Mouse (Mus musculus) CH12.LX (cell line): Measurements from ENCODE around the gene Stpg4.

Experiments
- BHLHE40 ChIP-seq: IDR thresholded peaks from 2 replicates; pipeline ENCODE4 v1.6.1; 2011; ENCODE audit warnings: mild to moderate bottlenecking, low read depth, low read length, improper control_type of control experiment
- CTCF ChIP-seq, 2 experiments: IDR thresholded peaks in 1 of 2; conservative IDR thresholded peaks in 1 of 2; 2 replicates each; pipeline ENCODE4 v1.5.1; 2011 to 2012; ENCODE audit warnings: low read depth in 2 of 2, low read length in 2 of 2, improper control_type of control experiment in 1 of 2, inconsistent platforms in 1 of 2, mild to moderate bottlenecking in 1 of 2, moderate library complexity in 1 of 2
- ELF1 ChIP-seq: IDR thresholded peaks from 2 replicates; pipeline ENCODE4 v1.6.1; 2014; ENCODE audit warnings: low read depth, mild to moderate bottlenecking, inconsistent platforms, low read length, improper control_type of control experiment
- EP300 ChIP-seq: IDR thresholded peaks from 2 replicates; pipeline ENCODE4 v1.6.1; 2011; ENCODE audit warnings: low read length, improper control_type of control experiment
- HCFC1 ChIP-seq: IDR thresholded peaks from 2 replicates; pipeline ENCODE4 v1.6.1; 2012; ENCODE audit warnings: low read depth, mild to moderate bottlenecking, inconsistent platforms, low read length, improper control_type of control experiment
- JUND ChIP-seq: conservative IDR thresholded peaks from 2 replicates; pipeline ENCODE4 v1.6.1; 2011; ENCODE audit warnings: low read depth, low read length, improper control_type of control experiment
- MAZ ChIP-seq: IDR thresholded peaks from 2 replicates; pipeline ENCODE4 v1.6.1; 2012; ENCODE audit warnings: low read depth, mild to moderate bottlenecking, inconsistent platforms, low read length, improper control_type of control experiment, moderate library complexity
- MXI1 ChIP-seq: IDR thresholded peaks from 2 replicates; pipeline ENCODE4 v1.6.1; 2011; ENCODE audit warnings: mild to moderate bottlenecking, low read depth, low read length, improper control_type of control experiment
- PAX5 ChIP-seq: IDR thresholded peaks from 2 replicates; pipeline ENCODE4 v1.6.1; 2012; ENCODE audit warnings: low read length, inconsistent platforms, mixed read lengths
- POLR2A ChIP-seq: IDR thresholded peaks from 2 replicates; pipeline ENCODE4 v1.6.1; 2011; ENCODE audit warnings: low read depth, mild to moderate bottlenecking, improper control_type of control experiment, low read length
- POLR2AphosphoS2 ChIP-seq: IDR thresholded peaks from 2 replicates; pipeline ENCODE4 v1.6.1; 2011; ENCODE audit warnings: low read depth, low read length, improper control_type of control experiment
- TCF12 ChIP-seq: IDR thresholded peaks from 2 replicates; pipeline ENCODE4 v1.6.1; 2014; ENCODE audit warnings: low read depth, mild to moderate bottlenecking, inconsistent platforms, low read length, improper control_type of control experiment
- USF1 ChIP-seq: IDR thresholded peaks from 2 replicates; pipeline ENCODE4 v1.6.1; 2014; ENCODE audit warnings: low read depth, mild to moderate bottlenecking, inconsistent platforms, low read length, improper control_type of control experiment
- ZMIZ1 ChIP-seq: IDR thresholded peaks from 2 replicates; pipeline ENCODE4 v1.6.1; 2012; ENCODE audit warnings: low read depth, mild to moderate bottlenecking, inconsistent platforms, low read length, improper control_type of control experiment

- TF ChIP-seq POLR2AphosphoS2 = no peak
- no peak for TF ChIP-seq CTCF (conservative IDR thresholded peaks at IDR 0.05 in 1 of 2, IDR thresholded peaks at IDR 0.05 in 1 of 2; ENCODE audit: low read depth in 2 of 2, low read length in 2 of 2)
- TF ChIP-seq MAZ = no peak
- no peak for TF ChIP-seq POLR2A
- TF ChIP-seq TCF12 = no peak
- no peak for TF ChIP-seq USF1
- TF ChIP-seq PAX5 = no peak
- TF ChIP-seq HCFC1 = no peak
- no peak for TF ChIP-seq ZMIZ1
- no peak for TF ChIP-seq BHLHE40
- no peak for TF ChIP-seq EP300
- no peak for TF ChIP-seq MXI1
- no peak for TF ChIP-seq JUND
- TF ChIP-seq ELF1 = no peak
These were observed 47.8 kb upstream of the Stpg4 start for GRCm38 (mm10) chr17:87475356-87475755.
